Comparison of ENCODE assay signal across 8 mouse cellular contexts in genomic region chr1:132067261-132068255, GRCm38 (mm10). TPM values are rescaled to one million over a fixed set of nuclear protein-coding genes. Genes with fewer than 3 reads are reported as not detected.
DNase-seq lines count a peak whose midpoint lies in the region; ATAC-seq and TF ChIP-seq lines count a peak whose summit lies in the region.

Mfsd4a (minus strand) TSS chr1:132068062.

- TF ChIP-seq EP300 in MEL (IDR thresholded peaks at IDR 0.05; ENCODE audit: low read depth in 1 of 2, low read length in 2 of 2) = no peak
- no peak for TF ChIP-seq EP300 in lung, postnatal 0 days (IDR thresholded peaks at IDR 0.05)

- H3K27me3 ChIP-seq in MEL (ENCODE audit: control insufficient read depth in 1 of 2, insufficient read depth in 2 of 2, low read length in 2 of 2) = peaks cover 9 to 11% of the 10 kb centered on the region in 2 experiments
- peaks cover 70% of the 10 kb centered on the region for H3K27me3 ChIP-seq in hindbrain, embryonic 10.5 days (ENCODE audit: insufficient read depth, poor library complexity, severe bottlenecking)
- H3K27me3 ChIP-seq in lung, postnatal 0 days (replicated peaks; ENCODE audit: insufficient read depth, low read length) = peaks cover 21% of the 10 kb centered on the region; the same call in 1 of the 2 replicates

- 3% methylated on average over 80 of the region's 80 CpGs for WGBS in hindbrain, embryonic 10.5 days
- 3% methylated on average over 48 of the region's 80 CpGs for WGBS in lung, postnatal 0 days

- peak; percentile 60 for ATAC-seq in frontal cortex, adult (ENCODE audit: low TSS enrichment)
- ATAC-seq in lung, postnatal 0 days = peak; percentile 94

- H3K9ac ChIP-seq in MEL (ENCODE audit: control insufficient read depth, low read depth, low read length, poor library complexity, severe bottlenecking) = peak within 1 kb of the TSS; percentile 59
- H3K9ac ChIP-seq in lung, postnatal 0 days (replicated peaks; ENCODE audit: low read depth) = 0 out of 2 replicates have a peak within 1 kb of the TSS, but pooled peaks have one; percentile 23

- no peak for TF ChIP-seq RAD21 in MEL (IDR thresholded peaks at IDR 0.05; ENCODE audit: low read depth, low read length)

- peaks cover 0 to 8% of the 10 kb centered on the region in 2 experiments; a peak in 2 of 4 replicates for H3K36me3 ChIP-seq in MEL (ENCODE audit: control insufficient read depth in 1 of 2, insufficient read depth in 2 of 2, low read length in 2 of 2)
- no peaks in the 10 kb centered on the region for H3K36me3 ChIP-seq in hindbrain, embryonic 10.5 days
- no peaks in the 10 kb centered on the region for H3K36me3 ChIP-seq in lung, postnatal 0 days (ENCODE audit: insufficient read depth, low read length)

- no peaks in the 10 kb centered on the region for H3K9me3 ChIP-seq in MEL (replicated peaks; ENCODE audit: insufficient read depth, low read length)
- H3K9me3 ChIP-seq in hindbrain, embryonic 10.5 days = no peaks in the 10 kb centered on the region
- no peaks in the 10 kb centered on the region for H3K9me3 ChIP-seq in lung, postnatal 0 days (ENCODE audit: low read length)

- peak; percentile 36 for DNase-seq in MEL (ENCODE audit: low read depth, low spot score)
- peak; percentile 79 for DNase-seq in cerebellum, adult 11-12 months
- peak; percentile 53 for DNase-seq in hindbrain, embryonic 10.5 days (ENCODE audit: low spot score)
- DNase-seq in layer of hippocampus, postnatal 10 days (ENCODE audit: low spot score in 2 of 2) = peak; percentile 31 to 58
- DNase-seq in lung, postnatal 0 days (ENCODE audit: low spot score) = peak; percentile 66
- DNase-seq in retina, postnatal 1 day = peak; percentile 72
- DNase-seq in urinary bladder, adult 2 months (ENCODE audit: low spot score) = peak; percentile 65

- TF ChIP-seq POLR2A in MEL (IDR thresholded peaks at IDR 0.05; ENCODE audit: control insufficient read depth in 1 of 2, insufficient read depth in 1 of 2, low read depth in 1 of 2, low read length in 2 of 2, poor library complexity in 1 of 2) = no peak

- peak within 1 kb of the TSS; percentile 47 to 58 for H3K4me3 ChIP-seq in MEL (ENCODE audit: control insufficient read depth in 1 of 2, insufficient read depth in 1 of 2, low read depth in 2 of 2, low read length in 2 of 2)
- peak within 1 kb of the TSS; percentile 58 for H3K4me3 ChIP-seq in hindbrain, embryonic 10.5 days
- H3K4me3 ChIP-seq in lung, postnatal 0 days (ENCODE audit: low read depth, low read length) = peak within 1 kb of the TSS; percentile 36

- peaks cover 2 to 19% of the 10 kb centered on the region in 2 experiments; a peak in 3 of 4 replicates for H3K4me1 ChIP-seq in MEL (ENCODE audit: control insufficient read depth in 1 of 2, insufficient read depth in 2 of 2, low read length in 2 of 2)
- H3K4me1 ChIP-seq in hindbrain, embryonic 10.5 days (replicated peaks) = peaks cover 15% of the 10 kb centered on the region
- peaks cover 6% of the 10 kb centered on the region; the same call in 1 of the 2 replicates for H3K4me1 ChIP-seq in lung, postnatal 0 days (ENCODE audit: insufficient read depth, low read depth, low read length)

- TF ChIP-seq CTCF in MEL (IDR thresholded peaks at IDR 0.05 in 2 of 3, conservative IDR thresholded peaks at IDR 0.05 in 1 of 3; ENCODE audit: control insufficient read depth in 1 of 3, insufficient read depth in 1 of 3, low read depth in 2 of 3, low read length in 3 of 3, poor library complexity in 1 of 3, severe bottlenecking in 1 of 3) = peak in 1 of 3 experiments; percentile 21; a peak in 1 of 6 replicates
- TF ChIP-seq CTCF in lung, postnatal 0 days (IDR thresholded peaks at IDR 0.05) = peak; percentile 45

- H3K79me2 ChIP-seq in MEL (ENCODE audit: control insufficient read depth, insufficient read depth, low read length, poor library complexity) = no peaks in the 10 kb centered on the region

- peak within 1 kb of the TSS; percentile 77 for H3K4me2 ChIP-seq in lung, postnatal 0 days (replicated peaks; ENCODE audit: low read depth, low read length)

- H3K27ac ChIP-seq in MEL (ENCODE audit: control insufficient read depth, low read depth, low read length) = no peak within 1 kb of the TSS
- H3K27ac ChIP-seq in hindbrain, embryonic 10.5 days = peak within 1 kb of the TSS; percentile 73
- no peak within 1 kb of the TSS for H3K27ac ChIP-seq in lung, postnatal 0 days (ENCODE audit: low read length)

TF ChIP-seq in MEL, 35 proteins besides CTCF, POLR2A, EP300 and RAD21:
- TF ChIP-seq MAZ (IDR thresholded peaks at IDR 0.05; ENCODE audit: low read depth, low read length) (0 out of 2 replicates have a peak, but pooled peaks have one; percentile 36), UBTF (IDR thresholded peaks at IDR 0.05; ENCODE audit: borderline replicate concordance, insufficient read depth, low read depth, low read length) (peak; percentile 69; the same call in 1 of the 2 replicates), MXI1 (IDR thresholded peaks at IDR 0.05; ENCODE audit: low read depth, low read length) (0 out of 2 replicates have a peak, but pooled peaks have one; percentile 34), MAX (IDR thresholded peaks at IDR 0.05; ENCODE audit: low read length) (peak; percentile 62), ZC3H11A (IDR thresholded peaks at IDR 0.05; ENCODE audit: low read depth, low read length) (no peak), KAT2A (conservative IDR thresholded peaks at IDR 0.05; ENCODE audit: low read depth, low read length) (no peak)

RNA-seq across cellular contexts. Expression of gene Mfsd4a, which starts in this region (rescaled TPM):
- 2.7 and 3.6 TPM in 2 replicates for total RNA-seq in MEL (2012; rRNA removed)
- polyA plus RNA-seq in MEL (2012; ENCODE audit: insufficient read depth in 1 of 2, insufficient read length in 2 of 2, low read depth in 1 of 2, low replicate concordance in 2 of 2, missing spikeins in 1 of 2) = 10 to 100 TPM in 1 of 2 experiments, not detected in 1; 15.5 TPM
- polyA plus RNA-seq in hindbrain, embryonic 10.5 days (2016; fragmentation: Nextera tagmentation; extraction: Ambion mirVana) = 10.7 and 12.2 TPM in 2 replicates
- 10 to 100 TPM; 32.1 to 33.6 TPM for total RNA-seq in layer of hippocampus, postnatal 10 days (2021)
- polyA plus RNA-seq in lung, postnatal 0 days (2015; fragmentation: Nextera tagmentation; extraction: Ambion mirVana) = 7.5 and 8.4 TPM in 2 replicates
- polyA plus RNA-seq in urinary bladder, adult 2 months (2012; rRNA removed) = 35.2 and 43.2 TPM in 2 replicates
